Mouse (Mus musculus): ENCODE results near the gene Saa1. TPM values are rescaled to one million over a fixed set of nuclear protein-coding genes. Genes with fewer than 3 reads are reported as not detected.

Saa1 gene
- polyA plus RNA-seq, 1 experiment = 4.3 TPM

- Histone ChIP-seq H3K4me1 (replicated peaks; ENCODE audit: control insufficient read depth, insufficient read depth, low read length) (peaks cover 6% of the 10 kb centered on the region), H3K4me3 (ENCODE audit: control insufficient read depth, insufficient read depth, low read length) (no peak overlapping the region), H3K27me3 (ENCODE audit: control insufficient read depth, insufficient read depth, low read length) (no peaks in the 10 kb centered on the region; the same call in 1 of the 2 replicates), H3K36me3 (ENCODE audit: control insufficient read depth, insufficient read depth, low read length) (no peaks in the 10 kb centered on the region), H3K27ac (ENCODE audit: control insufficient read depth, insufficient read depth, low read length) (no peak overlapping the region)
- 33% methylated on average over 6 of the region's 6 CpGs for WGBS
- no peak for TF ChIP-seq POLR2A (IDR thresholded peaks at IDR 0.05; ENCODE audit: control insufficient read depth, extremely low read depth, insufficient read depth, low read length, poor library complexity)
- peak; percentile 36; the same call in 1 of the 2 replicates for TF ChIP-seq CTCF (IDR thresholded peaks at IDR 0.05; ENCODE audit: borderline replicate concordance, control insufficient read depth, extremely low read depth, insufficient read depth, low read length, poor library complexity)
- DNase-seq = peak; percentile 70
These were observed 28.3 kb downstream of the Saa1 start for GRCm38 (mm10) chr7:46714518-46714917.

GRCm38 (mm10) chr7:46712250-46712649 lies 30.5 kb downstream of the Saa1 start:
- Histone ChIP-seq H3K27ac (ENCODE audit: control insufficient read depth, insufficient read depth, low read length) (no peak overlapping the region), H3K27me3 (ENCODE audit: control insufficient read depth, insufficient read depth, low read length) (no peaks in the 10 kb centered on the region; the same call in 1 of the 2 replicates), H3K4me1 (replicated peaks; ENCODE audit: control insufficient read depth, insufficient read depth, low read length) (peaks cover 6% of the 10 kb centered on the region), H3K36me3 (ENCODE audit: control insufficient read depth, insufficient read depth, low read length) (no peaks in the 10 kb centered on the region; the same call in none of the 2 replicates), H3K4me3 (ENCODE audit: control insufficient read depth, insufficient read depth, low read length) (no peak overlapping the region)
- no peak for TF ChIP-seq POLR2A (IDR thresholded peaks at IDR 0.05; ENCODE audit: control insufficient read depth, extremely low read depth, insufficient read depth, low read length, poor library complexity)
- TF ChIP-seq CTCF (IDR thresholded peaks at IDR 0.05; ENCODE audit: borderline replicate concordance, control insufficient read depth, extremely low read depth, insufficient read depth, low read length, poor library complexity) = no peak
- DNase-seq = no peak
- 7% methylated on average over 6 of the region's 6 CpGs for WGBS

GRCm38 (mm10) chr7:46710390-46710844 lies 32.4 kb downstream of the Saa1 start, which contains the start of gene Saal1:
TSS of gene Saal1 (minus strand) at chr7:46710680.
- Histone ChIP-seq H3K27ac (ENCODE audit: control insufficient read depth, insufficient read depth, low read length) (no peak within 1 kb of the TSS), H3K4me3 (ENCODE audit: control insufficient read depth, insufficient read depth, low read length) (peak within 1 kb of the TSS; percentile 61), H3K36me3 (ENCODE audit: control insufficient read depth, insufficient read depth, low read length) (peaks cover 14% of the 10 kb centered on the region), H3K4me1 (replicated peaks; ENCODE audit: control insufficient read depth, insufficient read depth, low read length) (peaks cover 6% of the 10 kb centered on the region), H3K27me3 (ENCODE audit: control insufficient read depth, insufficient read depth, low read length) (no peaks in the 10 kb centered on the region)
- peak; percentile 86 for DNase-seq
- peak; percentile 92 for TF ChIP-seq CTCF (IDR thresholded peaks at IDR 0.05; ENCODE audit: borderline replicate concordance, control insufficient read depth, extremely low read depth, insufficient read depth, low read length, poor library complexity)
- no peak for TF ChIP-seq POLR2A (IDR thresholded peaks at IDR 0.05; ENCODE audit: control insufficient read depth, extremely low read depth, insufficient read depth, low read length, poor library complexity)
- WGBS = 0% methylated on average over 38 of the region's 38 CpGs

GRCm38 (mm10) chr7:46700521-46701025 lies 42.2 kb downstream of the Saa1 start:
- TF ChIP-seq POLR2A (IDR thresholded peaks at IDR 0.05; ENCODE audit: control insufficient read depth, extremely low read depth, insufficient read depth, low read length, poor library complexity) = no peak
- TF ChIP-seq CTCF (IDR thresholded peaks at IDR 0.05; ENCODE audit: borderline replicate concordance, control insufficient read depth, extremely low read depth, insufficient read depth, low read length, poor library complexity) = no peak
- Histone ChIP-seq H3K4me3 (ENCODE audit: control insufficient read depth, insufficient read depth, low read length) (no peak overlapping the region), H3K36me3 (ENCODE audit: control insufficient read depth, insufficient read depth, low read length) (peaks cover 75% of the 10 kb centered on the region), H3K27ac (ENCODE audit: control insufficient read depth, insufficient read depth, low read length) (no peak overlapping the region), H3K4me1 (replicated peaks; ENCODE audit: control insufficient read depth, insufficient read depth, low read length) (no peaks in the 10 kb centered on the region), H3K27me3 (ENCODE audit: control insufficient read depth, insufficient read depth, low read length) (no peaks in the 10 kb centered on the region)
- 97% methylated on average over 6 of the region's 6 CpGs for WGBS
- no peak for DNase-seq

- Histone ChIP-seq H3K4me1 (replicated peaks; ENCODE audit: control insufficient read depth, insufficient read depth, low read length) (no peaks in the 10 kb centered on the region), H3K27me3 (ENCODE audit: control insufficient read depth, insufficient read depth, low read length) (no peaks in the 10 kb centered on the region), H3K36me3 (ENCODE audit: control insufficient read depth, insufficient read depth, low read length) (peaks cover 53% of the 10 kb centered on the region), H3K4me3 (ENCODE audit: control insufficient read depth, insufficient read depth, low read length) (no peak overlapping the region), H3K27ac (ENCODE audit: control insufficient read depth, insufficient read depth, low read length) (no peak overlapping the region)
- TF ChIP-seq POLR2A (IDR thresholded peaks at IDR 0.05; ENCODE audit: control insufficient read depth, extremely low read depth, insufficient read depth, low read length, poor library complexity) (no peak), CTCF (IDR thresholded peaks at IDR 0.05; ENCODE audit: borderline replicate concordance, control insufficient read depth, extremely low read depth, insufficient read depth, low read length, poor library complexity) (no peak)
- DNase-seq = no peak
- WGBS = 50% methylated on average over 1 of the region's 1 CpGs
These were observed 46.0 kb downstream of the Saa1 start for GRCm38 (mm10) chr7:46696754-46697153.

Other genes with a start within 250 kb of the Saa1 start
- gene Sergef, start 103.2 kb downstream of the Saa1 start, polyA plus RNA-seq (2012; rRNA removed) = 9.9 and 10.4 TPM in 2 replicates
- gene Tph1, start 70.4 kb downstream of the Saa1 start, polyA plus RNA-seq (2012; rRNA removed) = 0.60 and 0.77 TPM in 2 replicates
- gene Saal1, start 32.3 kb downstream of the Saa1 start, polyA plus RNA-seq (2012; rRNA removed) = 14.4 and 17.2 TPM in 2 replicates
- gene Saa3, start 27.3 kb downstream of the Saa1 start, polyA plus RNA-seq (2012; rRNA removed) = 6.8 and 11.4 TPM in 2 replicates
- gene Saa4, start 10.4 kb downstream of the Saa1 start, polyA plus RNA-seq (2012; rRNA removed) = 0.16 and 0.40 TPM in 2 replicates
- gene Saa2, start 8.8 kb upstream of the Saa1 start, polyA plus RNA-seq (2012; rRNA removed) = 1.2 and 1.4 TPM in 2 replicates
- 21.4 and 22.3 TPM in 2 replicates for gene Hps5, start 53.1 kb upstream of the Saa1 start, polyA plus RNA-seq (2012; rRNA removed)
- gene Gtf2h1, start 53.1 kb upstream of the Saa1 start, polyA plus RNA-seq (2012; rRNA removed) = 13.0 and 14.4 TPM in 2 replicates
- 600 and 660 TPM in 2 replicates for gene Ldha, start 98.5 kb upstream of the Saa1 start, polyA plus RNA-seq (2012; rRNA removed)
- 0.20 TPM in 1 of 2 replicates, not detected in the other for gene Ldhc, start 118.2 kb upstream of the Saa1 start, polyA plus RNA-seq (2012; rRNA removed)
- gene Tsg101, start 177.0 kb upstream of the Saa1 start, polyA plus RNA-seq (2012; rRNA removed) = 113 and 123 TPM in 2 replicates
- 4.0 and 4.3 TPM in 2 replicates for gene Uevld, start 215.5 kb upstream of the Saa1 start, polyA plus RNA-seq (2012; rRNA removed)
- gene Gm9999, start 240.6 kb upstream of the Saa1 start, polyA plus RNA-seq (2012; rRNA removed) = 0.54 TPM in 1 of 2 replicates, not detected in the other